Mouse (Mus musculus) E14TG2a.4 (cell line): ENCODE results near the gene Rpp38.

ENCODE experiments used
- H3K27me3 ChIP-seq: 2 replicates; pipeline ENCODE4 v1.6.1; 2014; ENCODE audit warnings: low read length, control low read depth; ENCODE audit not compliant: insufficient read depth
- H3K36me3 ChIP-seq: 2 replicates; pipeline ENCODE4 v1.6.1; 2014; ENCODE audit warnings: low read length, control low read depth; ENCODE audit not compliant: insufficient read depth
- H3K4me1 ChIP-seq: replicated peaks from 2 replicates; pipeline ENCODE4 v1.6.1; 2014; ENCODE audit warnings: low read depth, low read length, control low read depth
- H3K4me3 ChIP-seq: replicated peaks from 2 replicates; pipeline ENCODE4 v1.5.1; 2014; ENCODE audit warnings: mild to moderate bottlenecking, low read length
- H3K9me3 ChIP-seq: 2 replicates; pipeline ENCODE4 v1.6.1; 2014; ENCODE audit warnings: low read length, control low read depth
- CTCF ChIP-seq: conservative IDR thresholded peaks from 2 replicates; pipeline ENCODE4 v1.5.1; 2014; ENCODE audit warnings: low read length
- NANOG ChIP-seq: IDR thresholded peaks from 2 replicates; pipeline ENCODE4 v1.6.1; 2014; ENCODE audit warnings: borderline replicate concordance, low read length, mixed read lengths
- POU5F1 ChIP-seq: IDR thresholded peaks from 2 replicates; pipeline ENCODE4 v1.6.1; 2014; ENCODE audit warnings: low read length, borderline replicate concordance

Rpp38 gene

DNA sequence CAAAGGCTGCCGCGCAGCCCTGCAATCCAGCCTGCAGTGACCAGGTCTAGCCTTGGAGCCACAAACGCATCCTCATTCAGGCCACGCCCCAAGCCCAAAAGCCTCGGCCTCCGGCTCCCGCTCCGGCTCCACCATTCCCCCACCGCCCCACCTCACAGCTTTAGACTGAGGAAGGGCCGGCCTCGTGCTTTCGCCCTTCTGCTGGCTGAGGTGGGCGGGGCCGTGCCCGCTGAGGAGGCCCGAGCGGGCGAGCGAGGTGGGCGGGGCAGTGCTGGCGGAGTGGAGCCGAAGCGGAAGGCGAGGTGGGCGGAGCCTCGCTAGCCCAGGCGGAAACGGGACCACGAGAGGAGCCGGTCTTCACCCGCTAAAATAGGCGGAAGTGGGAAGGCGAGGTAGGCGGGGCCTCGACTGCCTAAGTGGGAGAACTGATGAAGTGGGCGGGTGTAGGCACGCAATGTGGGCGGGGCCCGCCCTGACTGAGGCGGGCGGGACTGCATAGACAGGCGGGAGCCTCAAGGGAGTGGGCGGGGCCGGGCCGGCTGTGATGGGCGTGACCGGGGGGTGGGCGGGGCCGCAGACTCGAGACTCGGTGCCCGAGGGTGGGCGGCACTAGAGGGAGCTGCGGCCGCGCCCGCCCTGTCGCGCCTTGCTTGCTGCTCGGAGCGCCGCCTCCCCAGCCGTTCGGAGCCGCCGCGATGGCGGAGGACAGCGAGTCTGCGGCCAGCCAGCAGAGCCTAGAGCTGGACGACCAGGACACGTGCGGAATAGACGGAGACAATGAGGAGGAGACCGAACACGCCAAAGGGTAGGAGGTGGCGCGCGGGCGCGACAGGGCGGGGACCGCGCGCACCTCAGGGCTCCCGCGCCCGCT is 48.6 kb downstream of the Rpp38 start, which contains the start of gene Nmt2:
Nmt2 (plus strand) TSS at position 611 of the 871 bp plus-strand sequence.
- H3K27me3 ChIP-seq = no peaks in the 10 kb centered on the region
- TF ChIP-seq NANOG (no peak), CTCF (no peak), POU5F1 (no peak)
- no peaks in the 10 kb centered on the region for H3K9me3 ChIP-seq
- H3K36me3 ChIP-seq = 0 out of 2 replicates have a peak, but pooled peaks cover 3% of the 10 kb centered on the region
- H3K4me1 ChIP-seq = peaks cover 25% of the 10 kb centered on the region
- peak within 1 kb of the TSS; percentile 98 for H3K4me3 ChIP-seq

GRCm38 (mm10) chr2:3282866-3283601 is 49.4 kb downstream of the Rpp38 start:
- Histone ChIP-seq H3K4me1 (peaks cover 25% of the 10 kb centered on the region), H3K36me3 (0 out of 2 replicates have a peak, but pooled peaks cover 3% of the 10 kb centered on the region)
- TF ChIP-seq NANOG (no peak), CTCF (no peak), POU5F1 (no peak)

DNA sequence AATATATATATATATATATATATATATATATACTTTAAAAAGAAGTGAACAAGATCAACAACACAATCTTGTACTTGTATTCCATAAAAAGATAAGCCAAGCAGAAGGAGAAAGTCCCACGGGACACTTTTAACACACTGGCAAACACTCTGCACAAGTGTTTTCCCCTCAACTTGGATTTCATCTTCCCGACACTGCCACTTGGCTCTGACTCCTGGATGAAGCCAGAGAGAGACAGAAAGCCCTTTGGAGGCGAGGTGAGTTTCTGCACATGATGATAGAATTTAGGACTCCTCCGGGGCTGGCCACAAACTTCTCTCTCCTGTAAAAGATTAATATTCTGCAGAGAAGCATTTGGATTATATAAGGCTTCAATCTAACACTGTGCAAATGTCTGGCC is 51.1 kb downstream of the Rpp38 start:
- TF ChIP-seq CTCF (no peak), NANOG (no peak), POU5F1 (no peak)
- peaks cover 25% of the 10 kb centered on the region for H3K4me1 ChIP-seq
- H3K4me3 ChIP-seq = no peak overlapping the region
- H3K27me3 ChIP-seq = no peaks in the 10 kb centered on the region
- no peaks in the 10 kb centered on the region for H3K9me3 ChIP-seq
- 0 out of 2 replicates have a peak, but pooled peaks cover 3% of the 10 kb centered on the region for H3K36me3 ChIP-seq

More at GRCm38 (mm10) chr2:3282866-3283601, 49.4 kb downstream of the Rpp38 start:
- Histone ChIP-seq H3K9me3 (no peaks in the 10 kb centered on the region), H3K4me3 (peak overlapping the region; percentile 75), H3K27me3 (no peaks in the 10 kb centered on the region)
